Mouse (Mus musculus) liver, embryonic 15.5 days (tissue): ENCODE measurements at regions not wholly inside any gene's neighbourhood (a gene's known extent, or its start where the extent isn't known, plus 50 kb on each side); places are given as distances from the start of the nearest gene placed in this dataset.

Source experiments
- ATAC-seq: fragments of 200-750 bp; cut with Nextera tagmentation; 2 replicates; pipeline ENCODE4 v1.8.0; 2017; ENCODE audit warnings: moderate number of reproducible peaks, mild to moderate bottlenecking, moderate library complexity; ENCODE audit not compliant: insufficient read depth
- H3K27ac ChIP-seq: fragments of 300-500 bp; sonication (generic); replicated peaks from 2 replicates; pipeline ENCODE4 v1.5.1; 2015; ENCODE audit warnings: mild to moderate bottlenecking, inconsistent platforms
- H3K27me3 ChIP-seq: fragments of 300-500 bp; sonication (generic); 2 replicates; pipeline ENCODE4 v1.6.1; 2015; ENCODE audit warnings: mild to moderate bottlenecking, inconsistent platforms
- H3K36me3 ChIP-seq: fragments of 300-500 bp; sonication (generic); replicated peaks from 2 replicates; pipeline ENCODE4 v1.6.1; 2015; ENCODE audit warnings: moderate library complexity, mild to moderate bottlenecking, inconsistent platforms
- H3K4me1 ChIP-seq: fragments of 300-500 bp; sonication (generic); replicated peaks from 2 replicates; pipeline ENCODE4 v1.6.1; 2015; ENCODE audit warnings: inconsistent platforms
- H3K4me2 ChIP-seq: fragments of 300-500 bp; sonication (generic); 2 replicates; pipeline ENCODE4 v1.6.1; 2015; ENCODE audit warnings: moderate library complexity, mild to moderate bottlenecking, inconsistent platforms
- H3K4me3 ChIP-seq: fragments of 300-500 bp; sonication (generic); replicated peaks from 2 replicates; pipeline ENCODE4 v1.5.1; 2015; ENCODE audit warnings: mild to moderate bottlenecking, inconsistent platforms
- H3K9ac ChIP-seq: fragments of 300-500 bp; sonication (generic); 2 replicates; pipeline ENCODE4 v1.6.1; 2015; ENCODE audit warnings: moderate library complexity, mild to moderate bottlenecking, inconsistent platforms
- H3K9me3 ChIP-seq: fragments of 300-500 bp; sonication (generic); replicated peaks from 2 replicates; pipeline ENCODE4 v1.6.1; 2016; ENCODE audit warnings: inconsistent platforms
- WGBS: fragments of 180-500 bp; shearing (Covaris S2); methylation state at CpG from one replicate; pipeline ENCODE4 v1.1.7; 2015; ENCODE audit warnings: mixed read lengths; ENCODE audit not compliant: insufficient replicate concordance; 5-methylcytosine and 5-hydroxymethylcytosine counted together

GRCm38 (mm10) chr12:54343493-54343892 is 139.8 kb upstream of the Egln3 start:
- Histone ChIP-seq H3K27me3 (no peaks in the 10 kb centered on the region), H3K4me3 (no peak overlapping the region)
- WGBS: 49% methylated on average over 5 of the region's 5 CpGs

GRCm38 (mm10) chr12:54335509-54335908 is 131.8 kb upstream of the Egln3 start:
- Histone ChIP-seq H3K9me3 (no peaks in the 10 kb centered on the region), H3K4me3 (no peak overlapping the region), H3K9ac (no peak overlapping the region), H3K36me3 (no peaks in the 10 kb centered on the region), H3K4me1 (no peaks in the 10 kb centered on the region), H3K27ac (no peak overlapping the region), H3K27me3 (no peaks in the 10 kb centered on the region), H3K4me2 (no peak overlapping the region)
- no peak for ATAC-seq
- 41% methylated on average over 2 of the region's 2 CpGs for WGBS

More at GRCm38 (mm10) chr12:54343493-54343892, 139.8 kb upstream of the Egln3 start:
- Histone ChIP-seq H3K9ac (no peak overlapping the region), H3K27ac (no peak overlapping the region), H3K4me2 (no peak overlapping the region), H3K9me3 (no peaks in the 10 kb centered on the region), H3K4me1 (no peaks in the 10 kb centered on the region), H3K36me3 (no peaks in the 10 kb centered on the region)
- ATAC-seq: no peak

- 46% methylated on average over 9 of the region's 9 CpGs for WGBS
- no peaks in the 10 kb centered on the region for H3K4me1 ChIP-seq
- H3K9me3 ChIP-seq: no peaks in the 10 kb centered on the region
- H3K4me2 ChIP-seq: no peak overlapping the region
- no peaks in the 10 kb centered on the region for H3K27me3 ChIP-seq
- H3K27ac ChIP-seq: no peak overlapping the region
- no peak for ATAC-seq
- no peak overlapping the region for H3K4me3 ChIP-seq
- no peaks in the 10 kb centered on the region for H3K36me3 ChIP-seq
- no peak overlapping the region for H3K9ac ChIP-seq
These were observed 131.0 kb upstream of the Egln3 start for GRCm38 (mm10) chr12:54334491-54335132.

GRCm38 (mm10) chr12:54333632-54334321 is 130.1 kb upstream of the Egln3 start:
- Histone ChIP-seq H3K9me3 (no peaks in the 10 kb centered on the region), H3K9ac (no peak overlapping the region), H3K27ac (no peak overlapping the region), H3K4me3 (no peak overlapping the region), H3K36me3 (no peaks in the 10 kb centered on the region), H3K4me2 (no peak overlapping the region), H3K4me1 (no peaks in the 10 kb centered on the region), H3K27me3 (no peaks in the 10 kb centered on the region)
- 66% methylated on average over 14 of the region's 14 CpGs for WGBS
- no peak for ATAC-seq

GRCm38 (mm10) chr12:54327483-54327882 is 123.8 kb upstream of the Egln3 start:
- Histone ChIP-seq H3K4me2 (no peak overlapping the region), H3K4me1 (no peaks in the 10 kb centered on the region), H3K36me3 (no peaks in the 10 kb centered on the region), H3K27ac (no peak overlapping the region), H3K9me3 (no peaks in the 10 kb centered on the region), H3K9ac (no peak overlapping the region), H3K27me3 (no peaks in the 10 kb centered on the region), H3K4me3 (no peak overlapping the region)
- no peak for ATAC-seq
- WGBS: 38% methylated on average over 1 of the region's 1 CpGs

GRCm38 (mm10) chr12:54326571-54326970 is 122.9 kb upstream of the Egln3 start:
- Histone ChIP-seq H3K36me3 (no peaks in the 10 kb centered on the region), H3K27me3 (no peaks in the 10 kb centered on the region), H3K27ac (no peak overlapping the region), H3K4me1 (no peaks in the 10 kb centered on the region), H3K4me2 (no peak overlapping the region), H3K9ac (no peak overlapping the region), H3K4me3 (no peak overlapping the region), H3K9me3 (no peaks in the 10 kb centered on the region)
- 70% methylated on average over 7 of the region's 7 CpGs for WGBS
- no peak for ATAC-seq

GRCm38 (mm10) chr12:54320533-54320932 is 116.9 kb upstream of the Egln3 start:
- 74% methylated on average over 5 of the region's 5 CpGs for WGBS

GRCm38 (mm10) chr12:54316980-54317471 is 113.4 kb upstream of the Egln3 start:
- ATAC-seq: peak; percentile 76
- Histone ChIP-seq H3K4me1 (peaks cover 13% of the 10 kb centered on the region), H3K4me3 (no peak overlapping the region), H3K27me3 (no peaks in the 10 kb centered on the region), H3K4me2 (peak overlapping the region; percentile 30), H3K36me3 (no peaks in the 10 kb centered on the region), H3K9ac (no peak overlapping the region), H3K27ac (no peak overlapping the region), H3K9me3 (no peaks in the 10 kb centered on the region)
- WGBS: 7% methylated on average over 16 of the region's 16 CpGs

More at GRCm38 (mm10) chr12:54320533-54320932, 116.9 kb upstream of the Egln3 start:
- no peak overlapping the region for H3K9ac ChIP-seq
- H3K4me1 ChIP-seq: peaks cover 6% of the 10 kb centered on the region
- no peaks in the 10 kb centered on the region for H3K27me3 ChIP-seq
- no peak overlapping the region for H3K4me2 ChIP-seq
- ATAC-seq: no peak
- H3K9me3 ChIP-seq: no peaks in the 10 kb centered on the region
- H3K36me3 ChIP-seq: no peaks in the 10 kb centered on the region
- H3K4me3 ChIP-seq: no peak overlapping the region
- no peak overlapping the region for H3K27ac ChIP-seq

- ATAC-seq: no peak
- 52% methylated on average over 15 of the region's 15 CpGs for WGBS
- peaks cover 13% of the 10 kb centered on the region for H3K4me1 ChIP-seq
- H3K27me3 ChIP-seq: no peaks in the 10 kb centered on the region
- no peak overlapping the region for H3K4me3 ChIP-seq
- H3K9ac ChIP-seq: no peak overlapping the region
- H3K27ac ChIP-seq: no peak overlapping the region
- no peaks in the 10 kb centered on the region for H3K36me3 ChIP-seq
- no peak overlapping the region for H3K4me2 ChIP-seq
- no peaks in the 10 kb centered on the region for H3K9me3 ChIP-seq
These were observed 112.5 kb upstream of the Egln3 start for GRCm38 (mm10) chr12:54316066-54316567.

GRCm38 (mm10) chr12:54314153-54314552 is 110.5 kb upstream of the Egln3 start:
- Histone ChIP-seq H3K27me3 (no peaks in the 10 kb centered on the region), H3K4me2 (no peak overlapping the region), H3K9ac (no peak overlapping the region), H3K27ac (no peak overlapping the region), H3K4me3 (no peak overlapping the region), H3K4me1 (peaks cover 13% of the 10 kb centered on the region), H3K9me3 (no peaks in the 10 kb centered on the region), H3K36me3 (no peaks in the 10 kb centered on the region)
- WGBS: 60% methylated on average over 2 of the region's 2 CpGs
- ATAC-seq: no peak

- no peaks in the 10 kb centered on the region for H3K9me3 ChIP-seq
- peak; percentile 72 for ATAC-seq
- H3K9ac ChIP-seq: no peak overlapping the region
- WGBS: under 1% methylated on average over 20 of the region's 20 CpGs
- peaks cover 13% of the 10 kb centered on the region for H3K4me1 ChIP-seq
- peak overlapping the region; percentile 13 for H3K4me3 ChIP-seq
- peak overlapping the region; percentile 56 for H3K4me2 ChIP-seq
- no peak overlapping the region for H3K27ac ChIP-seq
- no peaks in the 10 kb centered on the region for H3K36me3 ChIP-seq
- H3K27me3 ChIP-seq: no peaks in the 10 kb centered on the region
These were observed 109.7 kb upstream of the Egln3 start for GRCm38 (mm10) chr12:54313211-54313845.
